In genomic region chr2:20967646-20968351, GRCm38 (mm10) we compare ENCODE assay signal across 8 mouse cellular contexts. TPM values are rescaled to one million over a fixed set of nuclear protein-coding genes. Genes with fewer than 3 reads are reported as not detected.
DNase-seq lines count a peak whose midpoint lies in the region; ATAC-seq and TF ChIP-seq lines count a peak whose summit lies in the region.

No protein-coding gene starts in this region.

- under 1% methylated on average over 57 of the region's 57 CpGs for WGBS in heart, embryonic 10.5 days
- WGBS in kidney, embryonic 15.5 days = under 1% methylated on average over 57 of the region's 57 CpGs
- WGBS in spleen, adult 2 months = 4% methylated on average over 46 of the region's 57 CpGs

- H3K4me1 ChIP-seq in heart, embryonic 10.5 days = peaks cover 35% of the 10 kb centered on the region
- peaks cover 32% of the 10 kb centered on the region for H3K4me1 ChIP-seq in kidney, embryonic 15.5 days
- no peaks in the 10 kb centered on the region; the same call in none of the 2 replicates for H3K4me1 ChIP-seq in spleen, adult 2 months (ENCODE audit: control insufficient read depth, insufficient read depth, insufficient read length)

- H3K27me3 ChIP-seq in heart, embryonic 10.5 days (ENCODE audit: insufficient read depth, poor library complexity, severe bottlenecking) = no peaks in the 10 kb centered on the region
- H3K27me3 ChIP-seq in kidney, embryonic 15.5 days = no peaks in the 10 kb centered on the region
- H3K27me3 ChIP-seq in spleen, adult 2 months (ENCODE audit: control insufficient read depth, insufficient read depth, low read length) = peaks cover 3% of the 10 kb centered on the region; the same call in 1 of the 2 replicates

- no peak for TF ChIP-seq POLR2A in spleen, adult 2 months (IDR thresholded peaks at IDR 0.05; ENCODE audit: low read depth, low read length)

- no peaks in the 10 kb centered on the region for H3K36me3 ChIP-seq in heart, embryonic 10.5 days
- no peaks in the 10 kb centered on the region for H3K36me3 ChIP-seq in kidney, embryonic 15.5 days
- H3K36me3 ChIP-seq in spleen, adult 2 months (ENCODE audit: control insufficient read depth, insufficient read depth, low read length) = no peaks in the 10 kb centered on the region

- no peaks in the 10 kb centered on the region for H3K9me3 ChIP-seq in heart, embryonic 10.5 days
- H3K9me3 ChIP-seq in kidney, embryonic 15.5 days (replicated peaks) = no peaks in the 10 kb centered on the region

- peak; percentile 47 to 56 for DNase-seq in right cerebral cortex, postnatal 10 days (ENCODE audit: low spot score in 2 of 2)
- DNase-seq in right cerebral cortex, postnatal 36 days (ENCODE audit: low spot score in 2 of 2) = no peak
- DNase-seq in embryo, embryonic 10 days (ENCODE audit: low spot score) = peak; percentile 34
- peak; percentile 77 for DNase-seq in heart, embryonic 10.5 days (ENCODE audit: low spot score)
- DNase-seq in lung, postnatal 25 days (ENCODE audit: low spot score) = peak; percentile 29
- DNase-seq in spleen, adult 2 months (ENCODE audit: low read depth in 1 of 2, low spot score in 2 of 2) = peak in 1 of 2 experiments; percentile 5
- no peak for DNase-seq in layer of hippocampus, adult 9-11 months

- no peak for TF ChIP-seq CTCF in spleen, adult 2 months (IDR thresholded peaks at IDR 0.05; ENCODE audit: extremely low read depth, insufficient read depth, insufficient read length, insufficient replicate concordance)

- ATAC-seq in kidney, embryonic 15.5 days (replicated peaks; ENCODE audit: low FRiP score) = no peak; the same call in 1 of the 2 replicates

- peak overlapping the region; percentile 100 for H3K27ac ChIP-seq in heart, embryonic 10.5 days
- peak overlapping the region; percentile 99 for H3K27ac ChIP-seq in kidney, embryonic 15.5 days
- peak overlapping the region; percentile 24; the same call in 1 of the 2 replicates for H3K27ac ChIP-seq in spleen, adult 2 months (ENCODE audit: insufficient read depth, low read length)

- H3K4me3 ChIP-seq in heart, embryonic 10.5 days = peak overlapping the region; percentile 91
- peak overlapping the region; percentile 90 for H3K4me3 ChIP-seq in kidney, embryonic 15.5 days (replicated peaks)
- peak overlapping the region; percentile 78 for H3K4me3 ChIP-seq in spleen, adult 2 months (ENCODE audit: extremely low read depth, insufficient read depth, insufficient read length)

- peak overlapping the region; percentile 82 for H3K4me2 ChIP-seq in kidney, embryonic 15.5 days

- H3K9ac ChIP-seq in kidney, embryonic 15.5 days = peak overlapping the region; percentile 88

RNA-seq across cellular contexts. Expression of gene Arhgap21, which starts 0.9 kb away (rescaled TPM):
- 15.2 and 18.7 TPM in 2 replicates for polyA plus RNA-seq in heart, embryonic 10.5 days (2016; fragmentation: Nextera tagmentation; extraction: Ambion mirVana)
- polyA plus RNA-seq in kidney, embryonic 15.5 days (2015; fragmentation: Nextera tagmentation; extraction: Ambion mirVana) = 11.3 and 12.7 TPM in 2 replicates
- polyA plus RNA-seq in spleen, adult 2 months (2012; rRNA removed) = 3.3 and 3.4 TPM in 2 replicates

Comparison
In these comparisons a context has a peak if more than half of its experiments do, and no peak if none do; other contexts are left out.
1. DNase-seq: peak in right cerebral cortex, postnatal 10 days (2 of 2), embryo, embryonic 10 days (single experiment), heart, embryonic 10.5 days (single experiment) and lung, postnatal 25 days (single experiment); none in right cerebral cortex, postnatal 36 days (0 of 2) and layer of hippocampus, adult 9-11 months (single experiment).
2. H3K27ac ChIP-seq: peak in every context shown above with its lines; median percentile 100 in heart, embryonic 10.5 days; 99 in kidney, embryonic 15.5 days; 24 in spleen, adult 2 months.
3. Peak in every context shown above with its lines, with median percentiles within 50 percentile points of each other: H3K4me3 ChIP-seq.